Mouse (Mus musculus): Measurements from ENCODE around the gene Fnip1. TPM values are rescaled to one million over a fixed set of nuclear protein-coding genes. Genes with fewer than 3 reads are reported as not detected.

Gene Fnip1
- 2.2 and 3.2 TPM in 2 replicates for polyA plus RNA-seq (2012)

GRCm38 (mm10) chr11:54437823-54438337, at the start of gene Fnip1:
Fnip1 (plus strand) TSS chr11:54438199.

DNA sequence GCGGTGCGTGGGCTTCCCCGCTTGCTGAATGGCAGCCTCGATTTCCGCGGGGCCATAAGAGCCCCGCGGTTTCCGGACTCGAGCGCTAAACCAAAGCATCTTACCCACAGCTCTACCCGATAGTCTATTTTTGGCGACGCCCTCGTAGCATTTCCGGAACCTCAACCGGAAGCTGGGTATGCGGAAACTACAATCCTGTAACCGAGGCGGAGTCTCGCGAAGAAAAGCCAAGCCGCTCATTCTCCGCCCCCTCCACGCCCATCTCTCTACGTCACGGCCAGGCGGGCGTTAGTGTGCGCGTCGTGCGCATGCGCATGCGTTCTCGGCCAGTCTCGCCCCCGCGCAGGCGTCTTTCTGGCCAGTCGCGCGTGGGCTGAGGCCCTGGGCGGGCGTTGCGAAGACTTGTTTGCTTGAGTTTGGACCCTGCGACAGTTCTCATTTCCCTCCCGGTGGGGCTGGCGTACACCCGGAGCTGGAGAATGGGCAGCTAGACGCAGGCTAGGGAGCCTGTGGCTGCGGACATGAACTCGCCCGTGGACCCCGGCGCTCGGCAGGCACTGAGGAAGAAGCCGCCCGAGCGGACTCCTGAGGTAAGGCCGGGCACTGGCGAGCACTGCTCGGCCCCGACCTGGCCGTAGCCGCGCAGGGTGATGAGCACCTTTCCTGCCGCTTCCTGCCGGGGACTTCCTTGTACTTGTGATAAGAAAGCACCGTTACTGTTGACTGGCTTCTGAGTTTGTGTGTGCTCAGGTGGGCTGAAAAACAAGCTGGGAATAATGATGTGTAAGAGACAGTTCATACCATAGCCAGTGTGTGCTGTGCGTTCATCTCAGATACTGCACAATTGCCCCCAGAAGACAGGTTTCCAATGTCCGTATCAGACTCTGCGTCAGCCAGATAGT, 84.8 kb downstream of the Fnip1 start, which contains the start of gene Rapgef6:
TSS of gene Rapgef6 (plus strand) at position 319 of the 902 bp plus-strand sequence.

Other genes with a start within 250 kb of the Fnip1 start
- gene Csf2, start 188.5 kb upstream of the Fnip1 start, polyA plus RNA-seq (2012) = not detected in 2 replicates
- not detected in 2 replicates for gene Il3, start 170.9 kb upstream of the Fnip1 start, polyA plus RNA-seq (2012)
- 0.44 and 2.4 TPM in 2 replicates for gene Acsl6, start 134.4 kb upstream of the Fnip1 start, polyA plus RNA-seq (2012)
- not detected in 2 replicates for gene Meikin, start 67.5 kb upstream of the Fnip1 start, polyA plus RNA-seq (2012)
- 11.6 and 14.4 TPM in 2 replicates for gene Rapgef6, start 84.6 kb downstream of the Fnip1 start, polyA plus RNA-seq (2012)